Mouse (Mus musculus) forebrain, embryonic 11.5 days (tissue): Measurements from ENCODE around the gene Qrfpr. TPM values are rescaled to one million over a fixed set of nuclear protein-coding genes. Genes with fewer than 3 reads are reported as not detected.

Source experiments
- ATAC-seq: fragments of 200-750 bp; cut with Nextera tagmentation; replicated peaks from 2 replicates; pipeline ENCODE4 v1.8.0; 2017; ENCODE audit warnings: moderate TSS enrichment; ENCODE audit not compliant: low FRiP score
- DNase-seq: peaks from one replicate; pipeline ENCODE4 v3.0.0-alpha.2; 2017; ENCODE audit warnings: low spot score
- H3K27ac ChIP-seq: fragments of 300-500 bp; sonication (generic); 2 replicates; pipeline ENCODE4 v1.5.1; 2014; ENCODE audit warnings: low read depth, low read length
- H3K27me3 ChIP-seq: fragments of 300-500 bp; sonication (generic); 2 replicates; pipeline ENCODE4 v1.6.1; 2014; ENCODE audit warnings: mild to moderate bottlenecking, low read length, mixed read lengths; ENCODE audit not compliant: control insufficient read depth, insufficient read depth
- H3K36me3 ChIP-seq: fragments of 300-500 bp; sonication (generic); 2 replicates; pipeline ENCODE4 v1.6.1; 2014; ENCODE audit warnings: mild to moderate bottlenecking, low read length, moderate library complexity, mixed read lengths; ENCODE audit not compliant: control insufficient read depth, insufficient read depth
- H3K4me1 ChIP-seq: fragments of 300-500 bp; sonication (generic); replicated peaks from 2 replicates; pipeline ENCODE4 v1.6.1; 2014; ENCODE audit warnings: low read length, mixed read lengths; ENCODE audit not compliant: control insufficient read depth, insufficient read depth
- H3K4me2 ChIP-seq: fragments of 300-500 bp; sonication (generic); 2 replicates; pipeline ENCODE4 v1.6.1; 2014; ENCODE audit warnings: low read depth, mild to moderate bottlenecking, low read length, moderate library complexity, mixed read lengths; ENCODE audit not compliant: severe bottlenecking
- H3K4me3 ChIP-seq: fragments of 300-500 bp; sonication (generic); 2 replicates; pipeline ENCODE4 v1.5.1; 2014; ENCODE audit warnings: low read depth, low read length
- H3K9ac ChIP-seq: fragments of 300-500 bp; sonication (generic); 2 replicates; pipeline ENCODE4 v1.6.1; 2014; ENCODE audit warnings: low read length
- H3K9me3 ChIP-seq: fragments of 300-500 bp; sonication (generic); 2 replicates; pipeline ENCODE4 v1.6.1; 2016; ENCODE audit warnings: low read length, mixed read lengths; ENCODE audit not compliant: control insufficient read depth
- WGBS: fragments of 180-500 bp; shearing (Covaris S2); extraction: QIAGEN DNeasy Blood & Tissue Kit; methylation state at CpG from one replicate; pipeline ENCODE4 v1.1.7; 2014; 5-methylcytosine and 5-hydroxymethylcytosine counted together
- polyA plus RNA-seq: library from polyadenylated mRNA; unstranded; fragments of >200 nt; fragmentation: Nextera tagmentation; extraction: Ambion mirVana; gene quantifications from 2 replicates; pipeline ENCODE4 v1.2.1, GENCODE M21; 2014

Qrfpr gene
- polyA plus RNA-seq, 1 experiment from 2014 or later, result 0.29 TPM

- ATAC-seq, result no peak
- no peaks in the 10 kb centered on the region for H3K4me1 ChIP-seq
- no peaks in the 10 kb centered on the region for H3K36me3 ChIP-seq
- WGBS, result 84% methylated on average over 2 of the region's 2 CpGs
- H3K4me2 ChIP-seq, result no peak overlapping the region
- no peak for DNase-seq
- H3K4me3 ChIP-seq, result no peak overlapping the region
- H3K9ac ChIP-seq, result no peak overlapping the region
- no peak overlapping the region for H3K27ac ChIP-seq
- no peaks in the 10 kb centered on the region for H3K9me3 ChIP-seq
- H3K27me3 ChIP-seq, result no peaks in the 10 kb centered on the region
Observed at GRCm38 (mm10) chr3:36210939-36211338, 11.2 kb downstream of the Qrfpr start.

- Histone ChIP-seq H3K4me1 (no peaks in the 10 kb centered on the region), H3K27me3 (no peaks in the 10 kb centered on the region)
Observed at GRCm38 (mm10) chr3:36209776-36210555, 12.1 kb downstream of the Qrfpr start.

DNA sequence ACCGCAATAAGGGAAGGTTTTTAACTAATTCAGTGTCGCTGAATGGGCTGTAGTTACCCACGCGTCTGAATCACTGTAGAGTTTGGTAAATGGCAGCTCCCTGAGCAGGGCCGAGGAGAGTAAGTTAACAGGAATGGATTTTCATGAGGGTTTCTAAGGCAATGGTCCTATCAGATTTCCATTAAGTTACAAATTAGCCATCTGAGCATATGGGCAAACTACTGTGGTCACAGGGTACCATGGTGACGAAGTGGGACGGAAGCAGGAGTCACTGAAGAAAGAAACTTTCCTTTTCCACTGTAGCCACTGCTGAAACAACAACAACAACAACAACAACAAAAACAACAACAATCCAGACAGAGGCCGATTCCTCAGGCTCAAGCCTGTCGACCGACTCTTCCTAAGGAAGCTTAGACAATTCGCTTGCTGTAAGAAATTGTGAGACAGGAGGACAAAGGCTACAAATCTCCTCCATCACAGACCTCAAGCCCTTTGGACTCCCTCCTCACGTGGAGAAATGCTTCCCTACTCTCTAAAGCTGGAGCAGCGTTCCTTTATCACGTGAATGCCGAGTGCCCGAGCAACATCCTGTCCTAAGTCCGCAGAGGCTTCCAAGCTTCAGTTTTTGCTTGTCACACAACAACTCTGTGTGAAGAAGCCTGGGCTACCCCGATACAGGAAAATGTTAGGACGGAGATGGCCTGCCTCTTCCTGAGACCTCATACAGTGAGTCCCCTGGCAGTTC is 14.4 kb downstream of the Qrfpr start:
- H3K27ac ChIP-seq, result no peak overlapping the region
- DNase-seq, result no peak
- no peak for ATAC-seq
- no peaks in the 10 kb centered on the region for H3K4me1 ChIP-seq
- no peaks in the 10 kb centered on the region for H3K27me3 ChIP-seq
- no peaks in the 10 kb centered on the region for H3K36me3 ChIP-seq
- no peak overlapping the region for H3K4me3 ChIP-seq
- no peak overlapping the region for H3K9ac ChIP-seq
- 78% methylated on average over 19 of the region's 19 CpGs for WGBS
- H3K9me3 ChIP-seq, result no peaks in the 10 kb centered on the region
- H3K4me2 ChIP-seq, result no peak overlapping the region

More at GRCm38 (mm10) chr3:36209776-36210555, 12.1 kb downstream of the Qrfpr start:
- Histone ChIP-seq H3K4me3 (no peak overlapping the region), H3K27ac (no peak overlapping the region), H3K9ac (no peak overlapping the region), H3K4me2 (no peak overlapping the region), H3K9me3 (no peaks in the 10 kb centered on the region), H3K36me3 (no peaks in the 10 kb centered on the region)
- 74% methylated on average over 11 of the region's 11 CpGs for whole genome bisulfite sequencing
- ATAC-seq (no peak), DNase-seq (no peak)

DNA sequence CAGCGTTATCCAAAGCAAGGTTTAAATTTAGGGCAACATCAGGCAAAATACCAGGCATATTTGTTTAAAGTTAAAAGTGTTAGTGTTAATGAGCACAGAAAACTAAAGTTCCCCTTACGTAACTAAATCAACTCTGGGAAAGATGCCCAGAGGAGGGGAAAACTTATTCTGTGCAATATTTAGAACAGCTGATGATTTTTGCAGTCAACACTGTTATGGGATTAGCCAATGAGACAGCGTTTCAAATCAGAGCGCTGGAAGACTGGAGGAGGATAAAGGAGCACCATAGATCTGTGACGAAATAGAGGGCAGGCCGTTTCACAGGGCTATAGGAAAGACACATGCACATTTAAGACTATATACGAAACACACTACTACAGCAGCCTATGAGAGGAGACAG is 19.2 kb downstream of the Qrfpr start:
- no peak overlapping the region for H3K9ac ChIP-seq
- H3K4me1 ChIP-seq, result no peaks in the 10 kb centered on the region
- no peak overlapping the region for H3K4me3 ChIP-seq
- no peak overlapping the region for H3K27ac ChIP-seq
- ATAC-seq (no peak), DNase-seq (no peak)
- H3K27me3 ChIP-seq, result no peaks in the 10 kb centered on the region
- 88% methylated on average over 7 of the region's 7 CpGs for WGBS
- H3K9me3 ChIP-seq, result no peaks in the 10 kb centered on the region
- H3K4me2 ChIP-seq, result no peak overlapping the region
- H3K36me3 ChIP-seq, result no peaks in the 10 kb centered on the region

GRCm38 (mm10) chr3:36201098-36201497 is 21.0 kb downstream of the Qrfpr start:
- DNase-seq (no peak), ATAC-seq (no peak)
- no peak overlapping the region for H3K27ac ChIP-seq
- H3K4me3 ChIP-seq, result no peak overlapping the region
- H3K9me3 ChIP-seq, result no peaks in the 10 kb centered on the region
- H3K9ac ChIP-seq, result no peak overlapping the region
- 87% methylated on average over 5 of the region's 5 CpGs for WGBS
- H3K4me1 ChIP-seq, result no peaks in the 10 kb centered on the region
- no peaks in the 10 kb centered on the region for H3K36me3 ChIP-seq
- no peaks in the 10 kb centered on the region for H3K27me3 ChIP-seq
- no peak overlapping the region for H3K4me2 ChIP-seq

DNA sequence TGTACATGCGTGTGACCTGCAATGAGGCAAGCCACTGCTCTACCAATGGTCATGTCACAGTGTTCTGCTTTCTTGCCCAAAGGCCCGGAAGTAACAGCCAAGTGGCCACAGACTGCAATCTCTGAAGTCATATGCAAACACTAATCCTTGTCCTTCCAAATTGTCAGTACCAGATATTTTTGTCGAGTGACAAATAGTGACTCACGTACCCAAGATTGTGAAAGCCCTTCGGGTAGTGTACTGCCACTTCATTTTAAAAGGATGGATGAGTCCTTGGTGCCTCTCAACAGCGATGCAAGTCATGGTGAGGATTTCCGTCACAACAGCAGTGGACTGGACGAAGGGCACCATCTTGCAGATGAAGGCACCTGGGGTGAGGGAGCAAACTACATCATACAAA is 32.9 kb downstream of the Qrfpr start:
- Histone ChIP-seq H3K9me3 (no peaks in the 10 kb centered on the region), H3K4me2 (no peak overlapping the region), H3K27me3 (no peaks in the 10 kb centered on the region), H3K36me3 (no peaks in the 10 kb centered on the region), H3K27ac (no peak overlapping the region), H3K4me3 (no peak overlapping the region), H3K9ac (no peak overlapping the region), H3K4me1 (no peaks in the 10 kb centered on the region)
- ATAC-seq (no peak), DNase-seq (no peak)
- WGBS, result 91% methylated on average over 8 of the region's 8 CpGs

GRCm38 (mm10) chr3:36186510-36186909 is 35.6 kb downstream of the Qrfpr start:
- ATAC-seq, result no peak
- DNase-seq, result no peak
- no peak overlapping the region for H3K4me3 ChIP-seq
- no peaks in the 10 kb centered on the region for H3K4me1 ChIP-seq
- H3K4me2 ChIP-seq, result no peak overlapping the region
- no peaks in the 10 kb centered on the region for H3K36me3 ChIP-seq
- H3K9me3 ChIP-seq, result no peaks in the 10 kb centered on the region
- H3K27me3 ChIP-seq, result no peaks in the 10 kb centered on the region
- no peak overlapping the region for H3K27ac ChIP-seq
- no peak overlapping the region for H3K9ac ChIP-seq
- WGBS, result 86% methylated on average over 4 of the region's 4 CpGs

GRCm38 (mm10) chr3:36181519-36181918 is 40.6 kb downstream of the Qrfpr start:
- no peaks in the 10 kb centered on the region for H3K4me1 ChIP-seq
- ATAC-seq, result no peak
- no peak overlapping the region for H3K9ac ChIP-seq
- H3K36me3 ChIP-seq, result no peaks in the 10 kb centered on the region
- no peak overlapping the region for H3K27ac ChIP-seq
- 11% methylated on average over 4 of the region's 4 CpGs for WGBS
- H3K4me2 ChIP-seq, result no peak overlapping the region
- H3K27me3 ChIP-seq, result no peaks in the 10 kb centered on the region
- peak; percentile 69 for DNase-seq
- H3K4me3 ChIP-seq, result no peak overlapping the region
- no peaks in the 10 kb centered on the region for H3K9me3 ChIP-seq
